Mouse (Mus musculus): ENCODE data around the gene Spen.

DNA sequence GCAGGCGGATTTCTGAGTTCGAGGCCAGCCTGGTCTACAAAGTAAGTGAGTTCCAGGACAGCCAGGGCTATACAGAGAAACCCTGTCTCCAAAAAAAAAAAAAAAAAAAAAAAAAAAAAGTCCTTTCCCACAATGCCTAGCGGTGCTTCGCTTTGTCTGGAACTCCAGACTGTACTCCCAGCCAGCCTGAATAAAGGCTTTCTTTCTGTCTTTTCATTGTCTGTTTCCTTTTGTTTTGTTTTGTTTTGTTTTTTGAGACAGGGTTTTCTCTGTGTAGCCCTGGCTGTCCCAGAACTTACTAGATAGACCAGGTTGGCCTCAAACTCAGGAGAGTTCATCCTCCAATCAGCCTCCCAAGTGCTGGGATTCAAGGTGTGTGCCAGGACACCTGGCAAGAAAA, 25.8 kb upstream of the Spen start:
- TF ChIP-seq MAFK (IDR thresholded peaks at IDR 0.05; ENCODE audit: insufficient read depth, low read depth, low read length) (no peak), ZNF384 (IDR thresholded peaks at IDR 0.05; ENCODE audit: low read depth, low read length) (peak; percentile 97), HCFC1 (IDR thresholded peaks at IDR 0.05; ENCODE audit: borderline replicate concordance, insufficient read depth, low read length) (no peak), CHD2 (IDR thresholded peaks at IDR 0.05; ENCODE audit: low read depth, low read length) (no peak), ZC3H11A (IDR thresholded peaks at IDR 0.05; ENCODE audit: borderline replicate concordance, low read depth, low read length) (no peak)
